Mouse (Mus musculus): ENCODE measurements around the gene Rdh8.

GRCm38 (mm10) chr9:20875021-20875790 is 56.9 kb downstream of the Rdh8 start:
- TF ChIP-seq EP300 (IDR thresholded peaks at IDR 0.05; ENCODE audit: insufficient read depth, low read depth, low read length) (no peak), CTCF (IDR thresholded peaks at IDR 0.05) (no peak)

Measured in heart, adult 2 months (tissue).